Mouse (Mus musculus) cerebellum, postnatal 4 days (tissue): ENCODE data around the gene Rnf182.

Experiments used
- DNase-seq, 2 experiments: peaks; one replicate each; pipeline ENCODE4 v3.0.0; 2022; ENCODE audit warnings: low spot score in 2 of 2, mixed read lengths in 1 of 2

Gene Rnf182

DNA sequence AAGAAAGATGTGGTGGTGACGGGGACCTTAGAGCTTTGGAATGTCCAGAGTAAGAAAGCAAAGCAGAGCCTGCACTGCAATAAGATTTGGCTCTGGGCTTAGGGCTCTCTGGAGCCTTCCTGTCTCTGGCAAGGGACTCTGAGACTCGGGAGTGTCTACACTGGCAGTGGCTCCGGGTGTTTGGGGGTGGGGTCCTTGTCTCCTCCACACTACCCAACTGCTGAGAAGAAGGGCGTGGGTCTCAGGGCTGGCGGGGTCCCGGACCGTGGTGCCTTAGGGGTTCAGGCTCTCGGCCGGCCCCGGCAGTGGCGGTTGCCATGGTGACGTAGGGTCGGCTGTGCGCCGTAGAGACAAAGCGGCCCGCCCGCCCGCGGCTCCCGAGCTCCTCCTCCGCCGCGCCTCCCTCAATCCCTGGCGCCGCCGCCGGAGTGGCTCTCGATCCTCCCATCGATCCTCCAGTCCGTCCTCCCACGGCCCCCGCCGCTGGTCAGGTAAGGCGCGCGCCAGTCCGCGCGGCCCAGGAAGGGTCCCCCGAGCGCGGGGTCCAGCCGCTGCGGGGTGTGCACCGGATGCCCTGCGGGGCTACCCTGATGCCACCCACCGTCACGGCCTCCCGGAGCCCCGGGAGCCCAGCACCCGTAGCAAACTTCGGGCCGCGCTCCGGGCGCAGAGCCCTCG, at the start of gene Rnf182:
TSS of gene Rnf182 (plus strand) at position 134 of the 678 bp plus-strand sequence.
- DNase-seq = peak; percentile 53 to 73

DNA sequence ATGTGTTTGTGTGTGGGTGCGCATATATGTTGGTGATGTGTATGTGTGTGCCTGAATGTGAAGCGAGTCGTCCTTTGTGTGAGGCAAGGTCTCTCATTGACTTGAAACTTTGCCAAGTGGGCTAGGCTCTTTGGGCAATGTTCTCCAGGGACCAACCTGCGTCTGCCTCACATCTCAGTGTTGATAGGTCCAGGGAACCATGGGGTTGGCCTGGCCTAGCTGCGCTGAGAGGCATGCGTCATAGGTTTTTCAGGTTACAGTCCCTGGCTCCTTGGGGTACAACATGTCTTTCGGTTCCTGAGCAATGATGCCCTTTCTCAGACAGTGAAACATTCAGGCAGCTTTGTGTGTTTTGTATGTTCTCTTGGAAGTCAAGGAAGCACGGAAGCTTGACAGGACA, 49.3 kb upstream of the Rnf182 start:
- no peak for DNase-seq

DNA sequence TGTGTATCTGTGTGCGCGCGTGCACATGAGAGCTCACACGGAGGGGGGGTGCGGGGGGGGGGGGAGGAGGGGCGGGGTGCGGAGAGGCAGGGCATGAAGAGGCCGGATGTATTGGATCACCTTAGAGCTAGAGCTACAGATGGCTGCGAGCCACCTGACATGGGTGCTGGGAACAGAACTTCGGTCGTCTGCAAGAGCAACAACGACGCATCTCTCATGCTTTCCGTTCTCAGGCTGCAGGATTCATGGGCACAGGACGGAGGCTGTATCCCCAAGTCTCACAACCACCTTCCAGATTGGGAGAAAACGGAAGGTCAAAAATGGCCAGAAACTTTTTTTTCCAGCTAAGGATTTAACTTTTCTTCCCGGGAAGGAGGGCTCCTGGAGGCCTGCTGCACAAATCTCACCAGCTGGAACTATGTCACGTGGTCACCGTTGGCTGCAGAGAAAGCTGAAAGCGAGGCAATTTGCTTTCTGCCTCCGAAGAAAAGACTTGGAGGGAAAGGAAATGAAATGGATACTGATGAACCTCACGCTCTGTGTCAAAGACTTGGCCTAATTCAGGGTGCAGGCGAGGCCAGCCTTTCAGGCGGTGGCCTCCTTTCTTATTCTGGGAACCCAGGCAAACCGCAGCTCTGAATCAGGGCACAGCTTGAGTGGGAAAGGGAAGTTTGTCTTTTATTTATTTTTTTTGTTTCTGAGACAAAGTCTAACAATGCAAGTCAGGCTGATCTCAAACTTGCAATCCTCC, 48.2 kb upstream of the Rnf182 start:
- no peak for DNase-seq

DNA sequence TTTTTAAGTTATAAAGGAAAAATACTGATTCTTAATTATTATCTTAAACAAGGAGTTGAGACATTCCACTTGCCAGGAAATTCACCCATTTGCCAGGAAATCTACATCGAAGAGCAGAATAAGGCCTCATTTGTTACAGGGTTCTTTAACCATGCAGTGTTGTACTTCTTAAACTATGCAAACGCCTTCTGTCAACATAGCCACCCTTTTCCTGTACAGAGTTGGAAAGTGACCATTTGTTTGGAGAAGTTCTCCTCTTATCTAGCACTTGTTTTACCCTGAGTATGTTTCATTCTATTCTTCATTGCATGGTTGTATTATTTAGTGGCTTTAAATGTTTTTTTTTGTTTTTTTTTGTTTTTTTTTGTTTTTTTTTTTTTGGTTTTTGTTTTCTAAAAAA, 41.5 kb upstream of the Rnf182 start:
- DNase-seq = no peak

DNA sequence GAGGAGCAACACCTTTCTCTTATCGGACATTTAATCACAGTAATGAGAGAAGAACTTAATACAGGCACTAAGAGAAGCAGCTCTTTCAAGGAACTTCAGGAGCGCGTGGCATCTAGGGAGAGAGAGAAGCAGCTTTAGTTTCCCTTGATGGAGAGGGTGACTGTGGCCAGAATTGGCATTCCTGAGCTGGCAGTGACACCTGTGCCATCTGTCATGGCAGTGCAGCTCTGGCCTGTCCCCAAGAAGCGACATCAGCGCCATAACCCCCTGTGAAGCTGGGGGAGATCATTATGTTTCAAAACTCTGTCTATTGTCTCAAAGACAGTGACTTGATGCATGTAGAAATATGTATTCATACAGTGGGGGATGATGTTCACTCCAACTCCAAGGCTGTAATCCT, 40.1 kb upstream of the Rnf182 start:
- no peak for DNase-seq

DNA sequence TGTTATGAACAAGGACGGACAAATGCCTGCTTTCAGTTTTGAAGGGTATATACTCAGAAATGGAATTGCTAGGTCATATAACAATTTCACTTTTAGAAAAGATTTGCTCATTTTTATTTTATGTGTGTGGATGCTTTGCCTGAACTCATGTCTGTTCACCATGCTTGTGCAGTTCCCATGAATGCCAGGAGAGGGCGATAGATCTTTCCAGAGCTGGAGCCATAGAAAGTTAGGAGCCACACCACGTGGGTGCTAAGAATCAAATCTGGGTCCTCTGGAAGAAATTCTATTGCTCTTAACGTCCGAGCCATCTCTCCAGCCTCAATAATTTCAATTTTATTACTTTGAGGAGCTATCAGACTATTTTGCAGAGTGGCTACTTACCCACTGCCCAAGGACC, 38.3 kb upstream of the Rnf182 start:
- DNase-seq = no peak

DNA sequence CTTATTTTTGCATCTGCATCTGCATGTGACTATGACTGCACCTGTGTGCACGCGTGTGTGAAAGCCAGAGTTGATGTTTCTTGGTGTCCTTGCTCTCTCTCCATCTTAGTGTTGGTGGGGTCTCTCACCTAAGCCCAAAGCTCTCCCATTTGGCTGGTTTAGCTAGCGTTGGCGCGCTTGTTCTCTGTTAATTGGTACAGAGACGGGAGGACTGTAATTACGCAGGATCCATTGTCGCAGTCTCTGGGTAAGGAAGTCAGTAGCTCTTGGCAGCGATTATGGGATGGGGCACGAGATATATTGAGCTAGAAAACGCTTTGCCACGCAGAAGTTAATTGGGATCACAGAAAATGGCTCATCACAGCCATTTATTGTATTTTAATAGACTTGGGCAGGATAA, 37.7 kb upstream of the Rnf182 start:
- DNase-seq = no peak

DNA sequence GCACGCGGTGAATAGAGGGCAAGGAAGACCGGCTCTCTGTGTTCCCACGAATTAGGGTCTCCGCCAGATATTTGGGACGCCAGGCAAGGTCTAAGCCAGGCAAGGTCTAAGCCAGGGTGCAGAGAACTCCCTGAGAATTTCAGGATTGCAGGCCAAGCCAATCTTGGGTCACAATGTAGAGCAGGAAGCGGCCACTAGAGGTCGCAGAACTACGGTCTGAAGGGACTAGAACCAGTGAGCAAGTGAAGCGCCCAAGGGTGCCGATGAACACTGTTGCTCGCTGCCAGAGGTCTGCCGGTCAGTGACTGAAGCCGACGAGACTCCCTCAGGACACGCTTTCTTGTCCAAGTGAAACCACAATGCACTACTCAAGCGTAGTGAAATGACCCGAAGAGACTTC, 35.8 kb upstream of the Rnf182 start:
- DNase-seq = peak; percentile 32 to 47

DNA sequence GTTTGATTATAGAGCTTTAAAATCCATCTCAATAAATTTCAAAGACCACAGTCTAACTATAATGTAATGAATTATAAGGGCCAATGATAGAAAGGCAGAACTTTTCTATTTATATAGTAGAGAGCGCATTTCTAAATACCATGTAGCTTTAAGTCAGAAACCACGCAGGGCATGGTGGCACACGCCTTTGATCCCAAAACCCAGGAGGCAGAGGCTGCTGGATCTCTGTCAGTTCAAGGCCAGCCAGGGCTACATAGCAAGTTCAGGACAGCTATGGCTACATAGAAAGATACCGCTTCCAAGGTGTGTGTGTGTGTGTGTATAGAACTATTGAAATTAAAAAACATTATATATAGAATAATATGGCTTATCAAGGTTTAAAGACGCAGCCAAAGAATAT, 34.8 kb upstream of the Rnf182 start:
- no peak for DNase-seq

DNA sequence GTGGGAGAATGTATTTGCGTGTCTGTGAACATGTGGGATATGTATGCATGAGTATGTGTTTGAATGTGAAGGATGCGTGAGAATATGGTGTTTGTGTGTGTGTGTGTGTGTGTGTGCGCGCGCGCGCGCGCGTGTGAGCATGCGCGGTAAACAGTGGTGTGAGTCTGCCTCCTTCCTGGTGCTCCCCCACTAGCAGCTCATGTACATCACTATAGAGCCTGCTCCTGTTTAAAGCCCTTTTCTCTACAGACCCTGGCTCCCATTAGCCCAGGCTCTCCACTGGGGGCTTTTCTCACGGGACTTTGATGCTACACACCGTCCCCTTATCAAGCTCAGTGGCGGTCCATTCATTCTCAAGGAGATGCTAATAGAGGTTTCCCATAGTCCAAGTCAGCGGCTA, 32.5 kb upstream of the Rnf182 start:
- DNase-seq = no peak

DNA sequence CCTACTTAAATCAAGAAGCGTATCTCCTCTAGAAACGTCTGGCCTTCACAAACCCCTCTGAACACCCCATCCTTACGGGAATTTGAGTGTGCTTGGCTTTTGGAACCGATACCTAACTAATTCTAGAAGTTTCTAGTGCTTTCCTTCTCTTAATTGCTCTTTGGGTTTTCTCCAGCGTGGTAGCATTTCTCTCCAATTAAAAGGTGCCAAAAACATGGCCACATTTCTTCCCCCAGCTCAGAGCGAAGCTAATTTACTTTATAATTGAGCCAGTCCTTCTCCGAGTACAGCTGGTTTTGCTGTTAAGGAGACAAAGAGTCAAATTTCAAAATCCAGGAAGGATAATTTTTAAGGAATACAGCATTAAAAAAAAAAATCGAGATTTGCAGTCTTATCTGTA, 32.0 kb upstream of the Rnf182 start:
- no peak for DNase-seq

DNA sequence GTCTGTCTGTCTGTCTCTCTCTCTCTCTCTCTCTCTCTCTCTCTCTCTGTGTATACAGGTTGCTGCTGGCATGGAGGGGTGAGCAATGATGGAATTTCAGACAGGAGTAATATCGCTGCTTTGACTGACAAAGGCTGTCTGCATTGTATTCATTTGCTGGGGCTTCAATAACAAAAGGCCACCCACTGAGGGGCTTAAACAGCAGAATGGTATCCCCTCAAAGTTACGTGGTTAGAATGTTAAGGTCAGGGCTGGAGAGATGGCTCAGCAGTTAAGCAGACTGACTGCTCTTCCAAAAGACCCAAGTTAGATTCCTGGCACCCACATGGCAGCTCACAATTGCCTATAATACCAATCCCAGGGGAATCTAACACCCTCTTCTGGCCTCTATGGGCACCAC, 30.2 kb upstream of the Rnf182 start:
- DNase-seq = no peak

DNA sequence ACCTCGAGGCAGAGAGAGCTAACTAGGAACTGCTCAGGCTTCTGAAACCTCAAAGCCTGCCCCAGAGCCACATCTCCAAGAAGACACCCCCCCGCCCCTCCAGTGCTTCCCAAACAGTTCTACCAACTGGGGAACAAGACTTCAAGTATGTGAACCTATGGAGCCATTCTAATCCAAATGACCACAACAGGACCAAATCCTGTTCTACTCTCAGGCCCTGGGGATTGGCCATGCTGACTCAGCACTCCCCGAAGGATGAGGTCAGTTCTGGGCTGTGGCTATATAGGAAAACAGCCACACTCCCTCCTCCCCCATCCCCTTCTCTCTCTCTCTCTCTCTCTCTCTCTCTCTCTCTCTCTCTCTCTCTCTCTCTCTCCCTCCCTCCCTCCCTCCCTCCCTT, 28.5 kb upstream of the Rnf182 start:
- no peak for DNase-seq

DNA sequence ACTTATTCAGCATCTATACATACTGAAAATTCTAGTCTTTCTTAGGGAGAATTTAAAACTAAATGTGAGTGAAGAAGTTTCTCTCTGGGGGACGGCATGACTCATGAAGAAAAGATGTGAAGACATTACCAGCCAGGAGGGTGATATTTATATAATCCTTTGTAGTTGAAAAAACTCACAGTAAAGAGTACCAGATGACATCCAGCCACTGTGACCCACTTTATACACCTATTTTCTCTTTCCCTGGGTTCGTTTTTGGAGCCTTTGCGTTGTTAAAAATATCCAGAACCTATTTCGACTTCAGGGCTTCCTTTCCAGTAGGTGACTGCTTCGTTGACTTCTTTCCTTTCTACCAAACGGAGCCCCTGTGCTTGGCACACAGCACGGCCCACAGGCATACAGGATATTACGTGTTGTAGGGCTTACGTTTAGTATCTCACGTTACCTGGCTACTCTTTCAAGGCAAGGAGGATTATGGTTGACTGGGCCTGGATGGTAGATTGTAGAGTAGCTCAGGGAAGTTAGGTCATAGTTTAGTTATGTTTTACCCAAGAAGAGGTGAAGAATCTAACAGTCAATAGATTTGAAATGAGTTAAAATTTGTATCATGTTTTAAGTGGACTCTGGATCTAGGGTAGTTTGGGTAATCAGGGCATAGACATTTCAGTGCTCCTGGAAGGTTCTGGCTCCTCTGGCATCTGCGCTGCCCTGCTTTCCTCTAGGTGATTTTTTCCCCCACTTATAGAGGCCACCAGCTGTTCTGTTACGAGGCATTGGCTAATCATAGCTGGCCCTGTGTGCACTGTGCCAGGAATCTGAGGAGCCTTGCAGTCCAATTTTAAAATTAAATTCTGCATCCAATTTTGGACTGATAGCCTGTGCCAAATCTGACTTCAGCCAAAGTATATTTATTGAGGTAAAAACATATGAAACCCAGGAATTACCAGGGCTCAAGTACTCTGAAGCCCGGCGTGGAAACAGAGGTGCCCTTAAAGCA, 27.4 kb upstream of the Rnf182 start:
- no peak for DNase-seq

DNA sequence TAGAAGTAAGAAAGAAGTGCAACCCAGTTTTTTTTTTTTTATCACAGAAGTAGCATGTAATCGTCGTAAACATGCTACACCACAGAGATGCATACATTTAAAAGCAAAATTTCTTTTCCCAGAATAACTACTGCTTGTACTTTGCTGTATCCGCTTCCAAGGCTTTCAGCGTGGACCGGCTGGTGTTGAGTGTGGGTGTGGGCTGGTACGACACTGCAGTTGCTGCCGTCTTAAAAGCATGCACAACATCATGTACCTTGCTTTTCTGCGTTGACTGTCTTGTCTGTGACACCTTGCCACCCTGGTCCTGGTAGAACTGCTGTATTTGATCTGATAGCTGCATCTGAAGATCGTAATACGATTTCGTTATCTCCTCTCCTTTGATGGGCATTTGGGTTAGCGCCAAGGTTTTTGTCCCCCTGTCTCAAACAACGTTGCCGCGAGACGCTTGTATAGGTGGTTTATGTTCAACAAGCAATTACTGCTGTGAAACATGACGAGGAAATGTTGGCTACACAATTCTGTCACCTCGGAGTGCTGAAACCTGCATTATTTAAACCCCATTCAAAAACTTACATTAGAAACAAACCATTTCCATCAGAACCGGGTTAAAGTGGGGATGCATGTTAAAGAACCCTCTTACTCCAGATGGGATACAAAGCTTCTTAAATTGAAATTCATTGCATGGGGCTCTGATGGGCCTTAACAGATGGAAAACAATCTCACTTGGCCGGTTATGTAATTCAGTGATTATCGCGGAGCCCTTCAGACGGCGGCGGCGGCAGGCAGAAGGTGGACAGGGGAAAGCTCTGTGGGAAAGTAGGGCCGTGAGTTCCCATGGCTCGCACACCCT, 23.5 kb upstream of the Rnf182 start:
- DNase-seq = peak in 1 of 2 experiments; percentile 21

DNA sequence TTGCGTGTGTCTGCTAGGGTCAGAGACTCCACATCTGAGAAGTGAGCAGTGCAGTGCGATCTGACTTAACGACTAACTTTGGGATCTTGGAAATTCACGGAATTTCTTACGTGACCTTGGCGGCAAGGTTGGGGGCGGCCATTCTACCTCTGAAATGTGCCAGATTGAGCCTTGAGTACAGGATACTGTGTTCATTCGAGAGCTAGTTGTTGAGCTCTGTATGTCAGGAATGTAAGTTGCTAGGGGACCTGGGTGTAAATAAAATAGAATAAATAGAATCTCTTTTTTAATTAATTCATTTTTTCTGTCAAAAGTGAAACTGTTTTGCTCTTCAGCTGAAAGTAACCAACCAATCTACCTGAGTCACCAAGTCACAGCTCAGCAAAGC, 22.8 kb upstream of the Rnf182 start:
- DNase-seq = no peak

DNA sequence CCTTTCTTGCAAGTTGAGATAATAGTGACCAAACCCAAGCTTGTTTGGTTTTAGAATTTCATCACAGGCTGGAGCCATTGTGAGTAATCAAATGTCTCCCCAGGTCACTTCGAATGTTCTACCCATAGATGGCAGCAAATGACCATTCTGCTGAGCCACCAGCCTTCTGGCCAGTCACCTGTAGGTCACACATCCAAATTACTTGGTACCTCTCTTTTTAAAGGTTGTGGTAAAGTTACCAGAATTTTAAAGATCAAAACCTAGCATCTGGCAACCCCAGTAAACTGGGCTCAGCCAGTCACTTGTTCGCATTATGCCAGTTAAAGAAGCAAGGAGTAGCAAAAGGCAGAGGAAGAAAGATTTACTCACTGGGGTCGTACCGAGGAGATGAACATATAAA, 19.6 kb upstream of the Rnf182 start:
- DNase-seq = peak in 1 of 2 experiments; percentile 56

DNA sequence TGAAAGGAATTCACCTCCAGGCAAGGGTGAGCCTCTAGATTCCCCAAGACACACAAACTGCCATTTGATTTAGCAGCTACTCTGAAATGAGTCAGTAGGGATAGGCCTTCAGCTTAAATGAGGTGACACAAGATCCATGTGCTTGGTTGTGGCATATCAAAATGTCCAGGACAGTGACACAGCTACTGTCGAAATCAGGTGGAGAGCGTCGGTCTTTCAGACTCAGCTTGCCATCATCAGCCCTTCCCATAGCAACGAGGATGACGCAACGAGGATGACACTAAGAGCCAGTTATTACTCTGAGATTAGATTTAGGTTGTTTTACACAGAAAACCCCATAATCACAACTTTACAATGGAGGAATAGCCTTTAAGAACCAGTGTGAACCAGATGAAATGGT, 14.5 kb upstream of the Rnf182 start:
- DNase-seq = no peak

DNA sequence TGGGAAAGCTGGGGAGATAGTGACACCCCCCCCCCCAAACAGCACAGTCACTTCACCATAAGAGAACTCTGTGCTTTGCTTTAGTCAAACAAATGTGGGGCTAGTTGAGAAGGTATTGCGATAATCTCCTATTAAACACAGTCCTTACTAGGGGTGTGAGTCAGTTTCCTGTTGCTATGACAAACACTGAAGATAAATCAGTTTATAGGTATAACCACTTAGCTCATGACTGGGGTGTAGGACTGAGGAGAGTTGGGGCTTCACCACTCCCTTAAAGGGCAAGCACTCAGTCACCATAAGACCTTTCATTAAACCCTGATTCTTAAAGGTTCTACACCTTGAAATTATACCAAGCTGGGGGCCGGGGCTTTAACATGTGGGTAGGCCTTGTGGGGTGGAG, 13.1 kb upstream of the Rnf182 start:
- no peak for DNase-seq

DNA sequence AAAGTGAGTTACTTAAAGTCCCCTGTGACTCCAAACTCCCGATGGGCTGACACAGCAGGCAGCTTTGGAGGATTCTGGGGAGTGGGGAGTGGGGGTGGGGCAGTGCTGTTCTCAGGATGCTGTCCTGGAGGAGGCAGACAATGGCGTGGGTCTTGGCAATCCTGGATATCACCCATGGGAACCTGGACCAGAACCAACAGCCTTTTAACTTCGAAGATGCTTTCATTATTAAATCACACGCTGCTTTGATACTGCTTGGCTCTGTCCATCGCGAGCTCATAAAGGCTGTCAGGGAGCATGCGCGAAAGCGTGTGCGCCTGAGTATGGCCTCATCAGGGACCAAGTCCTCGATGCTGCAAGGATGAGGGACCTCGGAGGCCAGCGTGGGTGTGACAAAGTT, 12.5 kb upstream of the Rnf182 start:
- DNase-seq = peak in 1 of 2 experiments; percentile 44

DNA sequence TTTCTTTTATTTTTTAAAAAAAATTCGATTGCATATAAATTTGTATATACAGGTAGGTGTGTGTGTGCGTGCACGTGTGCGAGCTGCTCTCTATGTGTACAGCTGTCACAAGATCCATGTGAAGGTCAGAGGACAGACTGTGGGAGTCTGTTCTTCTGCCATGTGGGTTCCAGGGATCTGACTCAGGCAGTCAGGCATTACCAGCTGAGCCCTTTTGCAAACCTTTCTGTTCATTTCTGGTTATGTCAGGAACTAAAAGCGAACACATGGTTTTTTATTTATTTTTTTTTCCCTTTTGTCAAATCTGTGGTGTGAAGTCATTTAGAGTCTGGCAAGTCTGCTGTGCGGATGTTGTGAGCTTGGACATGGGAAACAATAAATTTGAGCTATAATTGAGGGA, 6.7 kb upstream of the Rnf182 start:
- DNase-seq = no peak
